Mouse (Mus musculus) intestine, embryonic 16.5 days (tissue): ENCODE results near the gene Fam57a. TPM values are rescaled to one million over a fixed set of nuclear protein-coding genes. Genes with fewer than 3 reads are reported as not detected.

ENCODE experiments used
- ATAC-seq: fragments of 200-750 bp; cut with Nextera tagmentation; 2 replicates; pipeline ENCODE4 v1.8.0; 2017; ENCODE audit warnings: moderate TSS enrichment, moderate library complexity
- H3K27ac ChIP-seq: fragments of 300-500 bp; sonication (generic); 2 replicates; pipeline ENCODE4 v1.5.1; 2014; ENCODE audit warnings: mild to moderate bottlenecking, low read length
- H3K27me3 ChIP-seq: fragments of 300-500 bp; sonication (generic); replicated peaks from 2 replicates; pipeline ENCODE4 v1.6.1; 2014; ENCODE audit warnings: low read length, control low read depth, mixed read lengths; ENCODE audit not compliant: control insufficient read depth, insufficient read depth
- H3K36me3 ChIP-seq: fragments of 300-500 bp; sonication (generic); 2 replicates; pipeline ENCODE4 v1.6.1; 2014; ENCODE audit warnings: low read length, control low read depth; ENCODE audit not compliant: control insufficient read depth, insufficient read depth
- H3K4me1 ChIP-seq: fragments of 300-500 bp; sonication (generic); 2 replicates; pipeline ENCODE4 v1.6.1; 2014; ENCODE audit warnings: low read length, control low read depth, mixed read lengths; ENCODE audit not compliant: control insufficient read depth, insufficient read depth
- H3K4me2 ChIP-seq: fragments of 300-500 bp; sonication (generic); 2 replicates; pipeline ENCODE4 v1.6.1; 2014; ENCODE audit warnings: low read depth, low read length, control low read depth
- H3K4me3 ChIP-seq: fragments of 300-500 bp; sonication (generic); 2 replicates; pipeline ENCODE4 v1.5.1; 2014; ENCODE audit warnings: mild to moderate bottlenecking, low read length
- H3K9ac ChIP-seq: fragments of 300-500 bp; sonication (generic); 2 replicates; pipeline ENCODE4 v1.6.1; 2014; ENCODE audit warnings: low read depth, low read length
- H3K9me3 ChIP-seq: fragments of 300-500 bp; sonication (generic); 2 replicates; pipeline ENCODE4 v1.6.1; 2016; ENCODE audit warnings: low read length, control low read depth; ENCODE audit not compliant: control insufficient read depth
- WGBS: fragments of 180-500 bp; shearing (Covaris S2); extraction: QIAGEN DNeasy Blood & Tissue Kit; methylation state at CpG from one replicate; pipeline ENCODE4 v1.1.7; 2014; 5-methylcytosine and 5-hydroxymethylcytosine counted together
- polyA plus RNA-seq: library from polyadenylated mRNA; unstranded; fragments of >200 nt; fragmentation: Nextera tagmentation; extraction: Ambion mirVana; gene quantifications from 2 replicates; pipeline ENCODE4 v1.2.1, GENCODE M21; 2015

The Fam57a gene
- polyA plus RNA-seq, 1 experiment from 2014 or later = 104 TPM

- no peak for ATAC-seq
- Histone ChIP-seq H3K9me3 (no peaks in the 10 kb centered on the region), H3K36me3 (no peaks in the 10 kb centered on the region), H3K9ac (no peak overlapping the region), H3K27me3 (no peaks in the 10 kb centered on the region), H3K27ac (no peak overlapping the region), H3K4me2 (no peak overlapping the region), H3K4me1 (peaks cover 17% of the 10 kb centered on the region), H3K4me3 (no peak overlapping the region)
- WGBS = 56% methylated on average over 4 of the region's 4 CpGs
Measured at GRCm38 (mm10) chr11:76150980-76151379, 28.5 kb upstream of the Fam57a start.

- H3K9ac ChIP-seq = no peak overlapping the region
- H3K36me3 ChIP-seq = no peaks in the 10 kb centered on the region
- H3K4me3 ChIP-seq = no peak overlapping the region
- H3K9me3 ChIP-seq = no peaks in the 10 kb centered on the region
- WGBS = 85% methylated on average over 5 of the region's 5 CpGs
- no peaks in the 10 kb centered on the region for H3K27me3 ChIP-seq
- ATAC-seq = no peak
- no peak overlapping the region for H3K27ac ChIP-seq
- no peaks in the 10 kb centered on the region for H3K4me1 ChIP-seq
- H3K4me2 ChIP-seq = no peak overlapping the region
Measured at GRCm38 (mm10) chr11:76153236-76153951, 26.1 kb upstream of the Fam57a start.

GRCm38 (mm10) chr11:76154200-76154599 is 25.3 kb upstream of the Fam57a start:
- Histone ChIP-seq H3K4me1 (no peaks in the 10 kb centered on the region), H3K4me3 (no peak overlapping the region), H3K27ac (no peak overlapping the region), H3K9me3 (no peaks in the 10 kb centered on the region), H3K4me2 (no peak overlapping the region), H3K36me3 (peaks cover 3% of the 10 kb centered on the region; the same call in 1 of the 2 replicates), H3K9ac (no peak overlapping the region), H3K27me3 (no peaks in the 10 kb centered on the region)
- 92% methylated on average over 2 of the region's 2 CpGs for WGBS
- no peak for ATAC-seq

- Histone ChIP-seq H3K9me3 (no peaks in the 10 kb centered on the region), H3K9ac (no peak overlapping the region), H3K27ac (no peak overlapping the region), H3K4me3 (no peak overlapping the region), H3K36me3 (peaks cover 3% of the 10 kb centered on the region; the same call in 1 of the 2 replicates), H3K4me1 (no peaks in the 10 kb centered on the region), H3K27me3 (no peaks in the 10 kb centered on the region), H3K4me2 (no peak overlapping the region)
- no peak for ATAC-seq
- 72% methylated on average over 2 of the region's 2 CpGs for WGBS
Measured at GRCm38 (mm10) chr11:76154861-76155260, 24.6 kb upstream of the Fam57a start.

- no peak for ATAC-seq
- Histone ChIP-seq H3K4me1 (no peaks in the 10 kb centered on the region), H3K9ac (no peak overlapping the region), H3K4me3 (no peak overlapping the region), H3K27me3 (no peaks in the 10 kb centered on the region), H3K9me3 (no peaks in the 10 kb centered on the region), H3K36me3 (peaks cover 3% of the 10 kb centered on the region), H3K4me2 (no peak overlapping the region), H3K27ac (no peak overlapping the region)
- WGBS = 96% methylated on average over 2 of the region's 2 CpGs
Measured at GRCm38 (mm10) chr11:76158375-76158774, 21.1 kb upstream of the Fam57a start.

GRCm38 (mm10) chr11:76160251-76160650 is 19.2 kb upstream of the Fam57a start:
- WGBS = 50% methylated on average over 6 of the region's 6 CpGs
- ATAC-seq = no peak
- Histone ChIP-seq H3K9me3 (no peaks in the 10 kb centered on the region), H3K4me2 (no peak overlapping the region), H3K4me1 (no peaks in the 10 kb centered on the region), H3K27me3 (no peaks in the 10 kb centered on the region), H3K9ac (no peak overlapping the region), H3K27ac (no peak overlapping the region), H3K4me3 (no peak overlapping the region), H3K36me3 (peaks cover 3% of the 10 kb centered on the region)

- Histone ChIP-seq H3K4me2 (no peak overlapping the region), H3K4me3 (no peak overlapping the region), H3K4me1 (0 out of 2 replicates have a peak, but pooled peaks cover 4% of the 10 kb centered on the region), H3K9ac (no peak overlapping the region), H3K36me3 (no peaks in the 10 kb centered on the region; the same call in 1 of the 2 replicates), H3K27me3 (no peaks in the 10 kb centered on the region), H3K9me3 (no peaks in the 10 kb centered on the region), H3K27ac (no peak overlapping the region)
- WGBS = 89% methylated on average over 4 of the region's 4 CpGs
- no peak for ATAC-seq
Measured at GRCm38 (mm10) chr11:76166657-76167056, 12.8 kb upstream of the Fam57a start.

- ATAC-seq = no peak
- Histone ChIP-seq H3K4me3 (no peak overlapping the region), H3K9ac (no peak overlapping the region), H3K4me2 (no peak overlapping the region), H3K36me3 (no peaks in the 10 kb centered on the region; the same call in 1 of the 2 replicates), H3K27ac (no peak overlapping the region), H3K9me3 (no peaks in the 10 kb centered on the region), H3K4me1 (0 out of 2 replicates have a peak, but pooled peaks cover 4% of the 10 kb centered on the region), H3K27me3 (no peaks in the 10 kb centered on the region)
- WGBS = 20% methylated on average over 5 of the region's 5 CpGs
Measured at GRCm38 (mm10) chr11:76167079-76167765, 12.2 kb upstream of the Fam57a start.

GRCm38 (mm10) chr11:76168976-76169375 is 10.5 kb upstream of the Fam57a start:
- Histone ChIP-seq H3K27me3 (no peaks in the 10 kb centered on the region), H3K4me2 (no peak overlapping the region), H3K4me3 (no peak overlapping the region), H3K9ac (no peak overlapping the region), H3K36me3 (peaks cover 7% of the 10 kb centered on the region; the same call in 1 of the 2 replicates), H3K9me3 (no peaks in the 10 kb centered on the region), H3K27ac (no peak overlapping the region), H3K4me1 (0 out of 2 replicates have a peak, but pooled peaks cover 4% of the 10 kb centered on the region)
- no peak for ATAC-seq
- WGBS = 75% methylated on average over 3 of the region's 3 CpGs
